Mouse (Mus musculus) heart, embryonic 16.5 days (tissue): ENCODE data around the gene Agfg1. TPM values are rescaled to one million over a fixed set of nuclear protein-coding genes. Genes with fewer than 3 reads are reported as not detected.

Experiments
- ATAC-seq: fragments of 200-750 bp; cut with Nextera tagmentation; replicated peaks from 2 replicates; pipeline ENCODE4 v1.8.0; 2017; ENCODE audit warnings: moderate number of reproducible peaks; ENCODE audit not compliant: insufficient read depth, low FRiP score; ENCODE audit errors: extremely low read depth
- H3K27ac ChIP-seq: fragments of 300-500 bp; sonication (generic); 2 replicates; pipeline ENCODE4 v1.5.1; 2014; ENCODE audit warnings: mild to moderate bottlenecking, low read length, control low read depth, moderate library complexity
- H3K27me3 ChIP-seq: fragments of 300-500 bp; sonication (generic); 2 replicates; pipeline ENCODE4 v1.6.1; 2014; ENCODE audit warnings: low read length, mixed read lengths; ENCODE audit not compliant: control insufficient read depth, insufficient read depth
- H3K36me3 ChIP-seq: fragments of 300-500 bp; sonication (generic); 2 replicates; pipeline ENCODE4 v1.6.1; 2014; ENCODE audit not compliant: control insufficient read depth, insufficient read depth
- H3K4me1 ChIP-seq: fragments of 300-500 bp; sonication (generic); 2 replicates; pipeline ENCODE4 v1.6.1; 2014; ENCODE audit warnings: low read length, mixed read lengths; ENCODE audit not compliant: control insufficient read depth, insufficient read depth
- H3K4me2 ChIP-seq: fragments of 300-500 bp; sonication (generic); 2 replicates; pipeline ENCODE4 v1.6.1; 2014; ENCODE audit warnings: low read depth, mild to moderate bottlenecking, control low read depth, low read length
- H3K4me3 ChIP-seq: fragments of 300-500 bp; sonication (generic); 2 replicates; pipeline ENCODE4 v1.5.1; 2014; ENCODE audit warnings: mild to moderate bottlenecking, control low read depth, low read length
- H3K9ac ChIP-seq: fragments of 300-500 bp; sonication (generic); 2 replicates; pipeline ENCODE4 v1.6.1; 2014; ENCODE audit warnings: low read length, control low read depth
- H3K9me3 ChIP-seq: fragments of 300-500 bp; sonication (generic); replicated peaks from 2 replicates; pipeline ENCODE4 v1.6.1; 2016; ENCODE audit warnings: low read length; ENCODE audit not compliant: control insufficient read depth
- WGBS: fragments of 180-500 bp; shearing (Covaris S2); extraction: QIAGEN DNeasy Blood & Tissue Kit; methylation state at CpG from one replicate; pipeline ENCODE4 v1.1.7; 2014; 5-methylcytosine and 5-hydroxymethylcytosine counted together
- microRNA-seq: library from miRNA; unstranded; fragments of <30 nt; microRNA quantifications from one replicate; pipeline ENCODE4, GENCODE M21; 2017
- polyA plus RNA-seq: library from polyadenylated mRNA; unstranded; fragments of >200 nt; fragmentation: Nextera tagmentation; extraction: Ambion mirVana; gene quantifications from 2 replicates; pipeline ENCODE4 v1.2.1, GENCODE M21; 2015

Gene Agfg1
- polyA plus RNA-seq, 1 experiment from 2014 or later = 30.4 TPM

DNA sequence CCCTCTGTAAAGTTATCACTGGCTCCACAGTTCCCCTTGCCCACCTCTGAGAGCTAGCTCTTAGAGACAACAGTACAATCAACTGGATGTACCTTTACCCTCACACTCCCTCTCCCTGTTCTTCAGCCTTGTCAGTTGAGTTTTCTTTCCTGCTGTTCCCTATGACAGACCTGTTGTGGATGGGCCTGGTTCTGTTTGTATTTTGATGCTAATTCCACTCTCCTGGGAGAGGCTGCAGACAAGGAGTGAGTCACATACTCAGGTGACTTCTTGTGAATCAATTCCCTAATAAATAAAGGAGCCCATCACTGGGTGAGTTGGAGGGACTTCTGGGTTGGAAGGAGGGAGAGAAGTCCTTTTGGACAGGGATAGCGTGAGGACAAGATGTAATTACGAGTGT is 109.3 kb downstream of the Agfg1 start:
- H3K4me3 ChIP-seq = no peak overlapping the region
- H3K27ac ChIP-seq = no peak overlapping the region
- no peaks in the 10 kb centered on the region for H3K9me3 ChIP-seq
- no peaks in the 10 kb centered on the region for H3K36me3 ChIP-seq
- WGBS = 86% methylated on average over 2 of the region's 2 CpGs
- ATAC-seq = no peak
- no peaks in the 10 kb centered on the region for H3K4me1 ChIP-seq
- no peak overlapping the region for H3K9ac ChIP-seq
- no peaks in the 10 kb centered on the region for H3K27me3 ChIP-seq
- H3K4me2 ChIP-seq = no peak overlapping the region

Small RNAs within 50 kb of the gene (microRNA-seq; reads per million reads assigned to microRNA genes)
- gene Gm22396 = not detected

Other genes starting within 250 kb of the Agfg1 start
- 237 and 262 TPM in 2 replicates for gene Mff, start 114.6 kb upstream of the Agfg1 start, polyA plus RNA-seq
- gene Tm4sf20, start 71.0 kb upstream of the Agfg1 start, polyA plus RNA-seq = 0.67 TPM in 1 of 2 replicates, not detected in the other
- gene Gm47791, start 68.2 kb upstream of the Agfg1 start, polyA plus RNA-seq = not detected in 2 replicates
- not detected in 2 replicates for gene A030005L19Rik, start 73.8 kb downstream of the Agfg1 start, polyA plus RNA-seq
- gene A030014E15Rik, start 85.4 kb downstream of the Agfg1 start, polyA plus RNA-seq = not detected in 2 replicates
- gene Gm6217, start 91.9 kb downstream of the Agfg1 start, polyA plus RNA-seq = not detected in 2 replicates
- not detected in 2 replicates for gene A030003K21Rik, start 103.9 kb downstream of the Agfg1 start, polyA plus RNA-seq
- gene Gm7544, start 116.5 kb downstream of the Agfg1 start, polyA plus RNA-seq = not detected in 2 replicates
- gene Gm47955, start 120.8 kb downstream of the Agfg1 start, polyA plus RNA-seq = not detected in 2 replicates
- gene Gm47959, start 161.1 kb downstream of the Agfg1 start, polyA plus RNA-seq = not detected in 2 replicates
- 2.0 and 2.2 TPM in 2 replicates for gene Slc19a3, start 199.0 kb downstream of the Agfg1 start, polyA plus RNA-seq
- gene Krtap28-10, start 203.0 kb downstream of the Agfg1 start, polyA plus RNA-seq = not detected in 2 replicates
- gene Gm47969, start 205.4 kb downstream of the Agfg1 start, polyA plus RNA-seq = not detected in 2 replicates
- not detected in 2 replicates for gene A030005K14Rik, start 219.9 kb downstream of the Agfg1 start, polyA plus RNA-seq
- gene Krtap28-13, start 221.4 kb downstream of the Agfg1 start, polyA plus RNA-seq = not detected in 2 replicates